Mouse (Mus musculus) liver, postnatal 0 days (tissue): ENCODE measurements around the gene Stpg4. TPM values are rescaled to one million over a fixed set of nuclear protein-coding genes. Genes with fewer than 3 reads are reported as not detected.

ENCODE experiments used
- ATAC-seq: fragments of 200-750 bp; cut with Nextera tagmentation; 2 replicates; pipeline ENCODE4 v1.8.0; 2017; ENCODE audit warnings: mild to moderate bottlenecking, moderate library complexity
- DNase-seq: peaks from one replicate; pipeline ENCODE4 v3.0.0-alpha.2; 2016
- H3K27ac ChIP-seq: fragments of 300-500 bp; sonication (generic); 2 replicates; pipeline ENCODE4 v1.5.1; 2014; ENCODE audit warnings: antibody characterized with exemption, moderate library complexity, mild to moderate bottlenecking, low read depth
- H3K27me3 ChIP-seq: fragments of 300-500 bp; sonication (generic); 2 replicates; pipeline ENCODE4 v1.6.1; 2014; ENCODE audit warnings: low read length, control low read depth, mixed read lengths; ENCODE audit not compliant: insufficient read depth
- H3K36me3 ChIP-seq: fragments of 300-500 bp; sonication (generic); replicated peaks from 2 replicates; pipeline ENCODE4 v1.6.1; 2014; ENCODE audit warnings: mild to moderate bottlenecking, control low read depth, low read length, moderate library complexity, mixed read lengths; ENCODE audit not compliant: insufficient read depth
- H3K4me1 ChIP-seq: fragments of 300-500 bp; sonication (generic); 2 replicates; pipeline ENCODE4 v1.6.1; 2014; ENCODE audit warnings: antibody characterized with exemption, mild to moderate bottlenecking, control low read depth; ENCODE audit not compliant: insufficient read depth
- H3K4me2 ChIP-seq: fragments of 300-500 bp; sonication (generic); 2 replicates; pipeline ENCODE4 v1.6.1; 2014; ENCODE audit warnings: low read depth, mild to moderate bottlenecking, low read length, moderate library complexity, mixed read lengths
- H3K4me3 ChIP-seq: fragments of 300-500 bp; sonication (generic); 2 replicates; pipeline ENCODE4 v1.5.1; 2014; ENCODE audit warnings: low read depth, low read length
- H3K9ac ChIP-seq: fragments of 300-500 bp; sonication (generic); replicated peaks from 2 replicates; pipeline ENCODE4 v1.6.1; 2014; ENCODE audit warnings: mild to moderate bottlenecking, moderate library complexity
- H3K9me3 ChIP-seq: fragments of 300-500 bp; sonication (generic); 2 replicates; pipeline ENCODE4 v1.6.1; 2016; ENCODE audit warnings: mild to moderate bottlenecking, control low read depth, low read length, mixed read lengths
- CTCF ChIP-seq: sonication (generic); IDR thresholded peaks from 2 replicates; pipeline ENCODE4 v1.5.1; 2016; ENCODE audit warnings: antibody characterized with exemption, low read depth
- EP300 ChIP-seq: IDR thresholded peaks from 2 replicates; pipeline ENCODE4 v1.6.1; 2016; ENCODE audit warnings: antibody characterized with exemption, low read depth, mild to moderate bottlenecking
- WGBS: fragments of 180-500 bp; shearing (Covaris S2); extraction: QIAGEN DNeasy Blood & Tissue Kit; methylation state at CpG from one replicate; pipeline ENCODE4 v1.1.7; 2014; ENCODE audit not compliant: insufficient replicate concordance; 5-methylcytosine and 5-hydroxymethylcytosine counted together
- polyA plus RNA-seq: library from polyadenylated mRNA; unstranded; fragments of >200 nt; fragmentation: Nextera tagmentation; extraction: Ambion mirVana; gene quantifications from 2 replicates; pipeline ENCODE4 v1.2.1, GENCODE M21; 2015

Gene Stpg4
- polyA plus RNA-seq, 1 experiment from 2014 or later, result not detected

GRCm38 (mm10) chr17:87369270-87369759, 58.2 kb downstream of the Stpg4 start:
- ATAC-seq, result no peak
- no peak overlapping the region for H3K9ac ChIP-seq

GRCm38 (mm10) chr17:87368481-87368880, 59.1 kb downstream of the Stpg4 start:
- no peak overlapping the region for H3K4me2 ChIP-seq
- no peak overlapping the region for H3K27ac ChIP-seq
- H3K27me3 ChIP-seq, result no peaks in the 10 kb centered on the region
- H3K4me3 ChIP-seq, result no peak overlapping the region
- H3K9ac ChIP-seq, result no peak overlapping the region
- peaks cover 19% of the 10 kb centered on the region for H3K4me1 ChIP-seq
- ATAC-seq, result no peak
- TF ChIP-seq EP300 (no peak), CTCF (no peak)
- H3K36me3 ChIP-seq, result peaks cover 6% of the 10 kb centered on the region; the same call in 1 of the 2 replicates
- no peaks in the 10 kb centered on the region for H3K9me3 ChIP-seq
- 88% methylated on average over 10 of the region's 10 CpGs for WGBS
- DNase-seq, result no peak

More at GRCm38 (mm10) chr17:87369270-87369759, 58.2 kb downstream of the Stpg4 start:
- Histone ChIP-seq H3K27ac (no peak overlapping the region), H3K9me3 (no peaks in the 10 kb centered on the region), H3K4me3 (no peak overlapping the region), H3K36me3 (peaks cover 3% of the 10 kb centered on the region; the same call in 1 of the 2 replicates), H3K4me1 (peaks cover 19% of the 10 kb centered on the region), H3K27me3 (no peaks in the 10 kb centered on the region), H3K4me2 (no peak overlapping the region)
- TF ChIP-seq CTCF (no peak), EP300 (no peak)
- DNase-seq, result no peak
- 79% methylated on average over 18 of the region's 18 CpGs for WGBS

DNA sequence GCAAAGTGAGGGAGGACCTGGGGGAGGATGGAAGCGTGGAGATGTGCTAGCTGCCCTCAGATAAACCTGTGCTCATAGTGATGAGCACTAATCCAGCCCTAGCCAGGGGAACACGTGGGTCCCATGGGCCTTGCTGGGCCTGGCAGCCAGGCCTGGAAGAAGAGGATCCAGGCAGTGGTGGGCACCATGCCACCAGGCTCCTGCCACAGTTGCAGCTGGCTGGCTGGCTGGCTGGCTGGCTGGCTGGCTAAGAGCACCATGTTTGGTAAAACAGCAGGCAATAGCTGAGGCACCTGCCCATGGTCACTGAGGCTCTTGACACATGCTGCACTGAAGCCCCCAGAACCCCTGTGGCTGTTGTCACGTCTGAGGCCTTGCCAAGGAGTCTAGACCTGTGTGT, 59.9 kb downstream of the Stpg4 start:
- no peak for DNase-seq
- no peak overlapping the region for H3K9ac ChIP-seq
- TF ChIP-seq EP300, result no peak
- TF ChIP-seq CTCF, result no peak
- H3K4me3 ChIP-seq, result no peak overlapping the region
- ATAC-seq, result no peak
- H3K4me1 ChIP-seq, result peaks cover 19% of the 10 kb centered on the region
- WGBS, result 73% methylated on average over 3 of the region's 3 CpGs
- H3K36me3 ChIP-seq, result peaks cover 12% of the 10 kb centered on the region
- H3K27me3 ChIP-seq, result no peaks in the 10 kb centered on the region
- H3K9me3 ChIP-seq, result no peaks in the 10 kb centered on the region
- no peak overlapping the region for H3K4me2 ChIP-seq
- no peak overlapping the region for H3K27ac ChIP-seq

GRCm38 (mm10) chr17:87367228-87367627, 60.3 kb downstream of the Stpg4 start:
- TF ChIP-seq CTCF (no peak), EP300 (no peak)
- ATAC-seq, result no peak
- Histone ChIP-seq H3K4me2 (no peak overlapping the region), H3K4me3 (no peak overlapping the region), H3K9me3 (no peaks in the 10 kb centered on the region), H3K4me1 (peaks cover 19% of the 10 kb centered on the region), H3K36me3 (peaks cover 15% of the 10 kb centered on the region), H3K27me3 (no peaks in the 10 kb centered on the region), H3K9ac (no peak overlapping the region), H3K27ac (no peak overlapping the region)
- no peak for DNase-seq
- WGBS, result 53% methylated on average over 4 of the region's 4 CpGs

DNA sequence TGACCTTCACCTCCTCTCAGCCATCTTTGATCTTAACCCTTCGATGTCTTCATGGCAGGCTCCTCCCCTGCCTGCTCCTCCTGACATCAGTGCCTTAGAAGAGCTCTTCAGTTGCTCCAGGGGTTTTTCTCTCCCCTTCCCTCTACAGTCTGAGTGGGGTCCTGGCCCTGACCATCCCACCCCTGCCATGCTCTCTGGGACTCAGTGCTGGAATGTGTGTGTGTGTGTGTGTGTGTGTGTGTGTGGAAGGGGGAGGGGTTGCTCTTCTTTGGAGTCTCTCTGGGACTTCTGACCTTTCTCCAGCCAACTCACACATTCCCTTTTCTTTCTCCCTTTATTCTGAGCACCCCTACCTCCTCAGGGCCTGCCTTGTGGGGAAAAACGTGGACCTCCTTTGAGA, 61.0 kb downstream of the Stpg4 start:
- ATAC-seq (no peak), DNase-seq (no peak)
- Histone ChIP-seq H3K27ac (no peak overlapping the region), H3K27me3 (no peaks in the 10 kb centered on the region), H3K9me3 (no peaks in the 10 kb centered on the region), H3K36me3 (peaks cover 21% of the 10 kb centered on the region), H3K4me1 (peaks cover 19% of the 10 kb centered on the region), H3K4me2 (no peak overlapping the region), H3K4me3 (no peak overlapping the region), H3K9ac (no peak overlapping the region)
- TF ChIP-seq EP300 (no peak), CTCF (no peak)
- WGBS, result 61% methylated on average over 2 of the region's 2 CpGs

DNA sequence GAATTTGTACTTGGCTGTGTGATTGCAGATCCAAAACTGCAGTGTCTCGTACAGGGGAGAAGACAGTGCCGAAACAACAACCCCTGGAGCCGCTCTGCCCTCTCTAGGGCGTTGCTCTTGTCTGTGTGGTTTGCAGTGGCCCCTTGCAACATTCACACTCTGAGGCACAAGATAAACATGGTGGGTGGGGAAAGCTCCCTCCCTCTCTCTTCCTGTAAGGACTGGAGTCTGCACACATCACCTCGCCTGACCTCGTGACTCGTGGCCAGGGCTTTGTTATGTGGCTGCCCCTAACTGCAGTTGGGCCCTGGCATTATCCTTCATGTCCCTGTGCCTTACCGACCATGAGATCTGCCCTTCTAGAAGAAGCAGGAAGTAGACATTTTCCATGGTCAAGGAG, 62.3 kb downstream of the Stpg4 start:
- Histone ChIP-seq H3K4me1 (peaks cover 19% of the 10 kb centered on the region), H3K4me2 (peak overlapping the region; percentile 13; the same call in 1 of the 2 replicates), H3K27me3 (no peaks in the 10 kb centered on the region), H3K9me3 (no peaks in the 10 kb centered on the region), H3K27ac (peak overlapping the region; percentile 60; the same call in 1 of the 2 replicates), H3K9ac (no peak overlapping the region), H3K4me3 (no peak overlapping the region), H3K36me3 (peaks cover 23% of the 10 kb centered on the region)
- 18% methylated on average over 8 of the region's 8 CpGs for WGBS
- DNase-seq (peak; percentile 60), ATAC-seq (peak; percentile 96)
- TF ChIP-seq CTCF, result no peak
- no peak for TF ChIP-seq EP300

- Histone ChIP-seq H3K4me2 (no peak overlapping the region), H3K9me3 (no peaks in the 10 kb centered on the region), H3K36me3 (peaks cover 25% of the 10 kb centered on the region), H3K4me1 (peaks cover 19% of the 10 kb centered on the region), H3K9ac (no peak overlapping the region), H3K27ac (no peak overlapping the region), H3K27me3 (no peaks in the 10 kb centered on the region), H3K4me3 (no peak overlapping the region)
- 79% methylated on average over 15 of the region's 15 CpGs for WGBS
- TF ChIP-seq CTCF, result no peak
- TF ChIP-seq EP300, result no peak
- no peak for ATAC-seq
- DNase-seq, result no peak
These were observed 63.4 kb downstream of the Stpg4 start for GRCm38 (mm10) chr17:87364108-87364507.
